22 mouse cellular contexts compared by ENCODE assay signal in the genomic region with DNA sequence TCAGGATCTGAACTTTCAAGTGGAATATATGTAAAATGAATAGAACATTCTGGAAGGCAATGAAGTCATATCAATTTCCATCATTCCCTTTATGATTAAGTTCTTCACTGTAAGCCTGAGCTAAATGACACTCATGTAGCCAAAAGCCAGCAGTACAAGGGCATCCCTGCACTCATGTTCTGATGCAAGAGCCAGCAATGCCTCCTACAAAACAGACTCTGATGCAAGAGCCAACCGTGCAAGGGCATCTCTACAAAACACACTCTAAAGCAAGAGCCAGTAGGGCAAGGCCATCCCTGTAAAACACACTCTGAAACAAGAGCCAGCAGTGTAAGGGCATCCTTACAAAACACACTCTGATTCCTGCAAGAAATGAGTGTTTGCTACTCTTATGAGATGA.
DNase-seq lines count a peak whose midpoint lies in the region; ATAC-seq lines count a peak whose summit lies in the region.
"Had no signal": no experiment of that assay in that cellular context is flagged by ENCODE, and none has a peak within 500 bp of the region (broad histone marks: within the 10 kb centered on the region; RNA-seq: fewer than 3 reads in every experiment).

No protein-coding gene starts in this region.

- no peak overlapping the region for H3K4me2 ChIP-seq in hindbrain, embryonic 12.5 days (replicated peaks)
- H3K4me2 ChIP-seq: embryonic facial prominence, embryonic 15.5 days; heart, embryonic 12.5 days had no signal

- 86% methylated on average over 1 of the region's 1 CpGs for WGBS in hindbrain, embryonic 12.5 days

- H3K27me3 ChIP-seq in hindbrain, embryonic 12.5 days = no peaks in the 10 kb centered on the region
- H3K27me3 ChIP-seq: embryonic facial prominence, embryonic 15.5 days; heart, embryonic 12.5 days had no signal

- H3K27ac ChIP-seq in hindbrain, embryonic 12.5 days = no peak overlapping the region
- H3K27ac ChIP-seq: embryonic facial prominence, embryonic 15.5 days; forebrain, embryonic 10.5 days; gastrocnemius, adult 2 months; hindbrain, postnatal 0 days had no signal

- no peaks in the 10 kb centered on the region for H3K9me3 ChIP-seq in hindbrain, embryonic 12.5 days (replicated peaks)
- H3K9me3 ChIP-seq: embryonic facial prominence, embryonic 15.5 days; forebrain, embryonic 10.5 days; heart, embryonic 12.5 days had no signal

- no peak overlapping the region for H3K4me3 ChIP-seq in hindbrain, embryonic 12.5 days
- H3K4me3 ChIP-seq: embryonic facial prominence, embryonic 15.5 days; erythroblast, embryonic 14.5 days; forebrain, embryonic 10.5 days; gastrocnemius, adult 2 months; heart, embryonic 12.5 days had no signal

- H3K36me3 ChIP-seq in hindbrain, embryonic 12.5 days = no peaks in the 10 kb centered on the region
- H3K36me3 ChIP-seq: embryonic facial prominence, embryonic 15.5 days; forebrain, embryonic 10.5 days; G1E; heart, embryonic 12.5 days had no signal

- peak; percentile 20 for DNase-seq in ovary, adult 18-20 months (ENCODE audit: low spot score)
- no peak for DNase-seq in ovary, postnatal 36 days (ENCODE audit: low spot score)
- DNase-seq in NIH3T3 (ENCODE audit: low read depth) = peak; percentile 33
- DNase-seq in adrenal gland, postnatal 25 days = peak; percentile 3
- no peak for DNase-seq in layer of hippocampus, postnatal 10 days (ENCODE audit: low spot score in 2 of 2)
- no peak for DNase-seq in left cerebral cortex, adult 9 months (ENCODE audit: low spot score in 2 of 2)
- DNase-seq: B cell, adult 2 months; cerebellum, adult 2 months; cerebellum, postnatal 10 days; embryo, embryonic 11 days; gastrocnemius, adult 2 months; gastrocnemius, postnatal 25 days; kidney, adult 11 months had no signal

- no peak for ATAC-seq in hindbrain, embryonic 12.5 days (ENCODE audit: low FRiP score)
- ATAC-seq: CD4-positive, CD25-positive, alpha-beta regulatory T cell, adult 4 months; forebrain, embryonic 14.5 days; hindbrain, postnatal 0 days had no signal

- no peaks in the 10 kb centered on the region for H3K4me1 ChIP-seq in hindbrain, embryonic 12.5 days
- H3K4me1 ChIP-seq: embryonic facial prominence, embryonic 15.5 days; forebrain, embryonic 10.5 days; heart, embryonic 12.5 days had no signal

- H3K9ac ChIP-seq in hindbrain, embryonic 12.5 days = no peak overlapping the region
- H3K9ac ChIP-seq: embryonic facial prominence, embryonic 15.5 days; heart, embryonic 12.5 days had no signal

Comparison
In these comparisons a context has a peak if more than half of its experiments do, and no peak if none do; other contexts are left out.
1. DNase-seq: peak in ovary, adult 18-20 months (single experiment), NIH3T3 (single experiment) and adrenal gland, postnatal 25 days (single experiment); none in ovary, postnatal 36 days (single experiment), layer of hippocampus, postnatal 10 days (0 of 2) and left cerebral cortex, adult 9 months (0 of 2).